Mouse (Mus musculus) embryo, embryonic 10.5 days (tissue): Measurements from ENCODE around the gene Kank4.
A peak's percentile ranks its signal among the peaks of the same experiment; 100 is the strongest.
"Not testable (repeated sequence)": the region's sequence is repeated elsewhere in the genome, so short reads cannot be mapped to it uniquely, and the experiment has no call there.

Experiments used
- DNase-seq: peaks from one replicate; pipeline ENCODE4 v3.0.0-alpha.2; 2015; ENCODE audit warnings: low spot score

Gene Kank4

DNA sequence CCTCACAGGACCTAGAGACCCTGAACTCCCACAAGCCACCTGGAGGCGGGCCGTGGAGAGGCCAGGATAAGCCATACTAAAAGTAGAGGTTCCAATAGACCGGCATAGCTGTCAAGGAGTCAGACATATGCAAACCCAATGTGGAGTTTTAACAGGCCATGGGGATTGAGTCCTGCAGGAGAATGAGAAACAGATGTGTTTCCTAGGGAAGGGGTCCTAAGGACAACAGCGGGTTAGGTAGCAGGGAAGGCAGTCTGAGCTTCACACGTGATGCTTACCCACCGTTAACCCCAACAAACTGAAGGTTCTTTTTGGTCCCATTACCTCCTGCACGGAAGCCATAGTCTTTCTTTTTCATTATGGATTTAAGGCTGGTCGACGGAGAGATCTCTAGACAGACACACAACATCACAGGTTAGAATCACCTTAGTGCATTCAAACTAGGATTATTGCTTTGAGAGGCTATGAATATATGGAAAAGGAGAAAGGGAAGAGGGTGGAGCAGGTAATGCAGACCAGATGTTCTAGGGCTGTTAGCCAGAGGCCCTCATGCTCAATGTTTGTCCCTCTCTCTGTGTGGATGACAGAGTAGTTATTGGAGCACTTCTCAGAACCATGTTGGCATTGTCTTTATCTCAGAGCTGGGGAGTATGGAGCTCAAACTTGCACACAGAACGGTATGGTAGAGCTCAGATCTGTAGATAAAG, 40.5 kb downstream of the Kank4 start:
- DNase-seq: peak; percentile 66

GRCm38 (mm10) chr4:98773785-98774184, 43.6 kb downstream of the Kank4 start:
- no peak for DNase-seq

GRCm38 (mm10) chr4:98767134-98768133, 49.9 kb downstream of the Kank4 start:
- no peak for DNase-seq

GRCm38 (mm10) chr4:98758872-98759518, 58.3 kb downstream of the Kank4 start:
- no peak for DNase-seq

- DNase-seq: peak; percentile 40
These were observed 59.1 kb downstream of the Kank4 start for GRCm38 (mm10) chr4:98758012-98758821.

GRCm38 (mm10) chr4:98756141-98756540, 61.2 kb downstream of the Kank4 start:
- no peak for DNase-seq

GRCm38 (mm10) chr4:98754456-98754855, 62.9 kb downstream of the Kank4 start:
- no peak for DNase-seq

- DNase-seq: peak; percentile 59
These were observed 73.5 kb downstream of the Kank4 start for GRCm38 (mm10) chr4:98743906-98744210.

DNA sequence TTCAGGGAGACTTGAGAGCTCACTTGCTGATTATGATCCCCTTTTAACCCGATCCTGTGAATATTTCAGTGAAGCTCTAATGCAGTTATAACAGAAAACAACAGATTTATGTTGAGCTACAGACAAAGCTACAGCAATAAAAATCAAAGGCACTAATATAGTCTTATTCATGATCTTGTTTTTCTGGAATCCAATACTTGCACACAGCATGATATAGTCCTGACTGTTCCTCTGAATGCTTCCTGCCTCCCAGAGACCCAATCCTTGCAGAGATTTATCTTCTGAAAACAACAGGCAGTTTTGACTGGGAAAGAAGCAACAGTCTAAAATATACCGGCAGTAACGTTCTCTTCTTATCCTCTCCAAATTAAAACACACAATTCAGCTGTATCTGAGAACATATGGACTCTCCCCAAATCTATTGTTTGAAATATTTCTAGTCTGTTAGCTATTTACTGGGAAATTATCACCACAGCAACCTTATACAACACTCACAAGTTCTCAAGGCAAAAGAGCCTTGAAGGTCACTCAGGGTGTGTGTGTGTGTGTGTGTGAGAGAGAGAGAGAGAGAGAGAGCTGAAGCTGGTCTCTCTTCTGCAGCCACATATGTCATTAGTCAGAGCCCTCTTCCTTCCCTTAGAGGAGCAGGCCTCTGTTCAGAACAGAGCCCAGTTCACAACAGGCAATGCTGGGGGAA, 74.0 kb downstream of the Kank4 start:
- no peak for DNase-seq

GRCm38 (mm10) chr4:98739753-98740152, 77.6 kb downstream of the Kank4 start:
- DNase-seq: peak; percentile 61

GRCm38 (mm10) chr4:98733660-98734059, 83.7 kb downstream of the Kank4 start:
- DNase-seq: no peak

DNA sequence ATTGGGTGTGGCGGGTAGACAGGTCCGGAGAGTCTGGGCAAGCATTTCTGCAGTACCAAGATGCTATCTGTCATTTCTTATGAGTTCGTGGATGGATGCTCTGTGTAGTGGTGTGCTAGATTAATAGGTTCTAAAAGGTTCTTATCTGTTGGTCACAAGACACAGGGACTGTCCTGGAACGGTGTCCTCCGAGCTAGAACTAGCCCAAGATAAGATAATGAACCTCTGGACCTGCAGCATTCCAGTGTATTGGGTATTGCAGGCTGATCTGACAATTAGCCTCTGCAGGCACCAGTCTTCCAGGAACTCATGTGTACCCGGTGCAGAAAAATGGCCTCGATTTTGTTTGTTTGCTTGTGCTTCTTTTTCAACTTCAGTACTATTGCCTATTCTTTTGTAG, 88.6 kb downstream of the Kank4 start:
- DNase-seq: no peak

DNA sequence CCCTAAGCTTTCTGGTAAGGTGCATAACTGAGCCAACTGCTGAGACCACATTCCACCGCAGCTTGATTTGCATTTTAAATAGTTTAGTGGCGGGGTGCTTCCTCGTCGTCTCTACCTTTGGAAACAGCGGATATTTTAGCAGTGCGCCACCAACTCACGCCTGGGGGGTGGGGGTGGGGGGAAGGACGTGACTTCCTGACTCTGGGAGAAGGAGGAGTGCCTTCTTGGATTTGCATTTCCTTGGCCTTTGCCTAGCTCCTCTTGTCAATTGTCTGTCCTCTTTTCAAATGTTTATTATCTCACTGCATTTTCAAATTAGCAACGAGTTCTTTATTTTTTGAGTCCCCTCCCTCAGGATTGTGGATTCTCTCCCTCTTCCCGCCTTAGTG, 89.4 kb downstream of the Kank4 start:
- peak; percentile 28 for DNase-seq

DNA sequence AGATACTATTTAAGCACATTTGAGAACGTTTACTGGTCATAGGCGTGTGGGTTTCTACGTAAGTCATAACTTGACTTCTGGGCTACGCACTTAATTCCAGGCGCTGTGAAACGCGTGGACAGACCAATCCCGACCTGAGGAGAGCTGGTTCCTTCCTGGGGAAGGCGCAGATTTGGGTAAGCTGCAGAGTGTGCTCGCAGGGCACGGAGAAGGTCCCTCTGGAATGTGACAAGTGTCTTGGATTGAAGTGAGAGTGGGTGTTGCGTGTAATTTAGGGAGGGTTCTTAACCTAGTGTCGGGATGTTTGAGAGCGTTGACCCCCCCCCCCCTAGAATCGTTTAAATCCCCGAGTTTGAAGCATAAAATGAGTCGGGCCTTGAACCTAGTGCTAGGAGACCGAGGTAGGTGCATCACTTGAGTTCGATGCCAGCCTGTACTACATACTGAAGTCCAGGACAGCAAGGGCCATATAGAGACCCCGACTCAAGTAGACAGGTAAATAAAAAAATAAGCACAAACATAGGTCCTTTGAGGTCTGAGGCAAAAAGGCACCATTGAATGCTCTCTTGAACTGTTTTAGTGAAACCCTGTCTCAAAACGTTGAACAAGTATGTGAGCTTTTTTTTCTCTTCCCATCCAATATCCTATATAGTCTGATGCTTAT, 89.9 kb downstream of the Kank4 start:
- DNase-seq: no peak

GRCm38 (mm10) chr4:98726590-98727237, 90.6 kb downstream of the Kank4 start, which contains the start of gene L1td1:
TSS of gene L1td1 (plus strand) at chr4:98726734.
- DNase-seq: peak; percentile 15

- peak; percentile 61 for DNase-seq
These were observed 91.9 kb downstream of the Kank4 start for GRCm38 (mm10) chr4:98725439-98725838.

DNA sequence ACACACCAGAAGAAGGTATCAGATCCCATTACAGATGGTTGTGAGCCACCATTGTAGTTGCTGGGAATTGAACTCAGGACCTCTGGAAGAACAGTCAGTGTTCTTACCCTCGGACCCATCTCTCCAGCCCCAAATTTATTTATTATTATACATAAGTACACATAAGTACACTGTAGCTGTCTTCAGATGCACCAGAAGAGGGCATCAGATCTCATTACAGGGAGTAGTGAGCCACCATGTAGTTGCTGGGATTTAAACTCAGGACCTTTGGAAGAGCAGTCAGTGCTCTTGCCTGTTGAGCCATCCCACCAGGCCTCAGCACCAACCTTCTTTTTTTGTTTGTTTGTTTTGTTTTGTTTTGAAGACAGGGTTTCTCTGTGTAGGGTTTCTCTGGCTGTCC, 92.7 kb downstream of the Kank4 start:
- not testable (repeated sequence) for DNase-seq

- peak; percentile 85 for DNase-seq
These were observed 94.9 kb downstream of the Kank4 start for GRCm38 (mm10) chr4:98722454-98722853.

DNA sequence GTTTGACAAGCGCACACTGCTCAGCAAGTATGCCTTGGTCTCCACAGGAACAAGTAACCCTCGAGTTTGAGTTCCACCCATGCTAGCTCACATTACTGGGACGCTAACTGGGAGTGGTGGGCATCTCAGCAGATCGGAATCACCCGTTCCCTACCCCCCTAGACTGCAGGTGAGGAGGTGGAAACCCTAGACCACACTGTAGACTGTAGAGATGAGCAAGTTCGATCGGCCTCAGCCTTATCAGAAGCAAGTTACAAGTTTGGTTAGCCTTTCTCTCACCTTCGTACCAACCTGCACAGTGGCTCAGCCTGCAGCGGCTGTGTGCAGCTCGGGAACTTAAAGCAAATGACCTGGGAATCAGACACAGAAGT, 98.8 kb downstream of the Kank4 start:
- no peak for DNase-seq
